Mouse (Mus musculus) lung, adult 2 months (tissue): ENCODE results near the gene Tnfaip3.

Experiments used
- CTCF ChIP-seq: fragments of 200-500 bp; IDR thresholded peaks from 2 replicates; pipeline ENCODE4 v1.5.1; 2011; ENCODE audit warnings: mild to moderate bottlenecking, low read length, control low read depth; ENCODE audit not compliant: insufficient read depth
- POLR2A ChIP-seq: fragments of 200-500 bp; IDR thresholded peaks from 2 replicates; pipeline ENCODE4 v1.6.1; 2011; ENCODE audit warnings: low read depth, mild to moderate bottlenecking, control low read depth, low read length, borderline replicate concordance; ENCODE audit errors: extremely low read depth

DNA sequence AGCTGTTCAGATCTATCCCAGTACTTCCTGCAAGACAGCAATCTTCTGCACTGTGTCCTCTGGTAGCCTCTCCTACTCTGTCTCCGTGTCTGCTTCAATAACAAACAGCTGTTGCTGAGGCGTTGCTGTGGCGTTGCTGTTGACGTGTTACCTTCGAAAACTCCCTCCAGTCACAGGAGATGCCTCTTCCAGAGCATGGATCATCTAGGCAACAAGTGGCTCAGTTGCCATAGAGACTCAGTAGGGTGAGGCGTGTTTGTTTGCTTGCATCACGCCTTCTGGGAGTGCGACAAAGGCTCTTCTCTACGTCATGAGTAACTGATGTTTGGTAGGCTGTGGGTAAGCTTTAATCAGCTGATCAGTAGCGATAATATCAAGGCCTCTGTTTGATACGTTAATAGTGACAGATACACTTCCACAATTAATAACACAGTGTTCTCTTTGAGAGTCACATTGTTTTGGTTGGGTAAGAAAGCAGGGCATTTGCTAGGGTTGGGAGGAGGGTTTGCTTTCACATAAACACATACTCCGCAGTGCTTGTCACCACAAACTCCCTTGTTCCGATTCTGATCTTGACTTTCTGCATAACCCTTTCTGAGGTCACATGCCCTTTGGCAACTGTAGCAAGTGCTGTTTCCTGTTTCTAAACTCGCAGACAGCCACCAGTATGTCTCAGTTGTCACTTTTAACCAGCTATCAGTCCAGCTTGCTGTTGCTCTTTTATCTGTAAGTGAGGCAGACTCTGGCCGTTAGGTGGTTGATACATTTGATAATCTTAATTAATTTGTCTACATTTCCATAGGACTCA lies 46.8 kb upstream of the Tnfaip3 start:
- no peak for TF ChIP-seq CTCF
- no peak for TF ChIP-seq POLR2A
